Mouse (Mus musculus): Measurements from ENCODE around the gene Sirt4.

Sirt4 gene

GRCm38 (mm10) chr5:115434280-115434852 lies 50.2 kb downstream of the Sirt4 start:
- Histone ChIP-seq H3K27me3 (ENCODE audit: insufficient read depth, low read length) (peaks cover 34% of the 10 kb centered on the region), H3K9me3 (ENCODE audit: low read length) (no peaks in the 10 kb centered on the region), H3K4me1 (replicated peaks; ENCODE audit: low read depth, low read length) (peaks cover 84% of the 10 kb centered on the region), H3K36me3 (ENCODE audit: insufficient read depth, low read length) (peaks cover 28% of the 10 kb centered on the region; the same call in 1 of the 2 replicates), H3K4me3 (replicated peaks; ENCODE audit: low read length) (0 out of 2 replicates have a peak overlapping the region, but pooled peaks have one; percentile 3)
- TF ChIP-seq CTCF (conservative IDR thresholded peaks at IDR 0.05; ENCODE audit: low read length) (no peak), NANOG (IDR thresholded peaks at IDR 0.05; ENCODE audit: borderline replicate concordance, low read length) (no peak)

DNA sequence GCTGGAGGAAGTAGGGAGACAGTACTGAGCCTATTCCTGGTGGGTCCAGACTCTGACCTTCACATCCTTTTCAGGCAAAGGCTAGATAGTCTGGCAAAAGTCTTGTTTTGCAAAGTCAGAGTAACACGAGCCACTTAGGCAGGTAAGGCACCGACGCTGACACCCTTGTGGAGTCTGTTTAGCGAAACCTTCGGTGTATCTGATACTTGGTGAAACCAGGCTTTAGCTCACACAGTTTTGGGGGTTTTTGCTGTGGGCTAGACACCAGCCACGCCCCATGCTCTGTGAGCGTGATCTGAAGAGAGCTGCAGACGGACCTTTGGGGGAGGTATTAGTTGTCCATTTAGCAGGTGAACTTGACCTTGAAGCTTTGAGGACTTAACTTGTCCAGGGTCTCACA lies 51.3 kb downstream of the Sirt4 start:
- peaks cover 45% of the 10 kb centered on the region for H3K27me3 ChIP-seq (ENCODE audit: insufficient read depth, low read length)
- H3K4me1 ChIP-seq (replicated peaks; ENCODE audit: low read depth, low read length) = peaks cover 82% of the 10 kb centered on the region
- TF ChIP-seq NANOG (IDR thresholded peaks at IDR 0.05; ENCODE audit: borderline replicate concordance, low read length) = no peak
- TF ChIP-seq CTCF (conservative IDR thresholded peaks at IDR 0.05; ENCODE audit: low read length) = no peak
- no peak for TF ChIP-seq POU5F1 (IDR thresholded peaks at IDR 0.05; ENCODE audit: borderline replicate concordance, low read length)
- H3K9me3 ChIP-seq (ENCODE audit: low read length) = no peaks in the 10 kb centered on the region
- H3K4me3 ChIP-seq (replicated peaks; ENCODE audit: low read length) = 0 out of 2 replicates have a peak overlapping the region, but pooled peaks have one; percentile 20
- H3K36me3 ChIP-seq (ENCODE audit: insufficient read depth, low read length) = peaks cover 19% of the 10 kb centered on the region; the same call in 1 of the 2 replicates

GRCm38 (mm10) chr5:115432395-115432794 lies 52.1 kb downstream of the Sirt4 start:
- TF ChIP-seq POU5F1 (IDR thresholded peaks at IDR 0.05; ENCODE audit: borderline replicate concordance, low read length) = no peak
- TF ChIP-seq NANOG (IDR thresholded peaks at IDR 0.05; ENCODE audit: borderline replicate concordance, low read length) = no peak
- TF ChIP-seq CTCF (conservative IDR thresholded peaks at IDR 0.05; ENCODE audit: low read length) = no peak

GRCm38 (mm10) chr5:115431898-115432259 lies 52.6 kb downstream of the Sirt4 start:
- H3K4me1 ChIP-seq (replicated peaks; ENCODE audit: low read depth, low read length) = peaks cover 73% of the 10 kb centered on the region
- TF ChIP-seq POU5F1 (IDR thresholded peaks at IDR 0.05; ENCODE audit: borderline replicate concordance, low read length) (no peak), NANOG (IDR thresholded peaks at IDR 0.05; ENCODE audit: borderline replicate concordance, low read length) (no peak), CTCF (conservative IDR thresholded peaks at IDR 0.05; ENCODE audit: low read length) (no peak)
- H3K36me3 ChIP-seq (ENCODE audit: insufficient read depth, low read length) = peaks cover 18% of the 10 kb centered on the region; the same call in 1 of the 2 replicates
- peak overlapping the region; percentile 37 for H3K4me3 ChIP-seq (replicated peaks; ENCODE audit: low read length)
- peaks cover 57% of the 10 kb centered on the region for H3K27me3 ChIP-seq (ENCODE audit: insufficient read depth, low read length)
- H3K9me3 ChIP-seq (ENCODE audit: low read length) = no peaks in the 10 kb centered on the region

More at GRCm38 (mm10) chr5:115432395-115432794, 52.1 kb downstream of the Sirt4 start:
- 0 out of 2 replicates have a peak overlapping the region, but pooled peaks have one; percentile 20 for H3K4me3 ChIP-seq (replicated peaks; ENCODE audit: low read length)
- H3K27me3 ChIP-seq (ENCODE audit: insufficient read depth, low read length) = peaks cover 52% of the 10 kb centered on the region
- peaks cover 18% of the 10 kb centered on the region; the same call in 1 of the 2 replicates for H3K36me3 ChIP-seq (ENCODE audit: insufficient read depth, low read length)
- H3K9me3 ChIP-seq (ENCODE audit: low read length) = no peaks in the 10 kb centered on the region
- H3K4me1 ChIP-seq (replicated peaks; ENCODE audit: low read depth, low read length) = peaks cover 79% of the 10 kb centered on the region

GRCm38 (mm10) chr5:115431061-115431897 lies 53.2 kb downstream of the Sirt4 start:
- peaks cover 63% of the 10 kb centered on the region for H3K27me3 ChIP-seq (ENCODE audit: insufficient read depth, low read length)
- peak overlapping the region; percentile 87 for H3K4me3 ChIP-seq (replicated peaks; ENCODE audit: low read length)
- H3K36me3 ChIP-seq (ENCODE audit: insufficient read depth, low read length) = peaks cover 18% of the 10 kb centered on the region; the same call in 1 of the 2 replicates
- peaks cover 71% of the 10 kb centered on the region for H3K4me1 ChIP-seq (replicated peaks; ENCODE audit: low read depth, low read length)
- TF ChIP-seq NANOG (IDR thresholded peaks at IDR 0.05; ENCODE audit: borderline replicate concordance, low read length) (no peak), CTCF (conservative IDR thresholded peaks at IDR 0.05; ENCODE audit: low read length) (peak; percentile 60), POU5F1 (IDR thresholded peaks at IDR 0.05; ENCODE audit: borderline replicate concordance, low read length) (no peak)
- H3K9me3 ChIP-seq (ENCODE audit: low read length) = no peaks in the 10 kb centered on the region

- peak overlapping the region; percentile 87 for H3K4me3 ChIP-seq (replicated peaks; ENCODE audit: low read length)
- peaks cover 62% of the 10 kb centered on the region for H3K4me1 ChIP-seq (replicated peaks; ENCODE audit: low read depth, low read length)
- no peak for TF ChIP-seq POU5F1 (IDR thresholded peaks at IDR 0.05; ENCODE audit: borderline replicate concordance, low read length)
- TF ChIP-seq NANOG (IDR thresholded peaks at IDR 0.05; ENCODE audit: borderline replicate concordance, low read length) = no peak
- no peak for TF ChIP-seq CTCF (conservative IDR thresholded peaks at IDR 0.05; ENCODE audit: low read length)
- peaks cover 70% of the 10 kb centered on the region for H3K27me3 ChIP-seq (ENCODE audit: insufficient read depth, low read length)
- peaks cover 18% of the 10 kb centered on the region; the same call in 1 of the 2 replicates for H3K36me3 ChIP-seq (ENCODE audit: insufficient read depth, low read length)
- no peaks in the 10 kb centered on the region for H3K9me3 ChIP-seq (ENCODE audit: low read length)
Measured at GRCm38 (mm10) chr5:115430187-115430960, 54.2 kb downstream of the Sirt4 start.

- H3K27me3 ChIP-seq (ENCODE audit: insufficient read depth, low read length) = peaks cover 76% of the 10 kb centered on the region
- H3K9me3 ChIP-seq (ENCODE audit: low read length) = no peaks in the 10 kb centered on the region
- H3K4me1 ChIP-seq (replicated peaks; ENCODE audit: low read depth, low read length) = peaks cover 54% of the 10 kb centered on the region
- peaks cover 16% of the 10 kb centered on the region; the same call in 1 of the 2 replicates for H3K36me3 ChIP-seq (ENCODE audit: insufficient read depth, low read length)
- TF ChIP-seq POU5F1 (IDR thresholded peaks at IDR 0.05; ENCODE audit: borderline replicate concordance, low read length) (no peak), NANOG (IDR thresholded peaks at IDR 0.05; ENCODE audit: borderline replicate concordance, low read length) (no peak), CTCF (conservative IDR thresholded peaks at IDR 0.05; ENCODE audit: low read length) (no peak)
- peak within 1 kb of the TSS; percentile 87 for H3K4me3 ChIP-seq (replicated peaks; ENCODE audit: low read length)
Measured at GRCm38 (mm10) chr5:115429359-115430186, 55.0 kb downstream of the Sirt4 start, which contains the start of gene Msi1. Gene Msi1, plus strand, starts transcription at chr5:115429599.
